Mouse (Mus musculus) gastrocnemius, postnatal 36 days (tissue): ENCODE results near the gene Ctnna2. TPM values are rescaled to one million over a fixed set of nuclear protein-coding genes. Genes with fewer than 3 reads are reported as not detected.

Source experiments
- DNase-seq, 2 experiments: peaks; one replicate each; pipeline ENCODE4 v3.0.0; 2022
- intact Hi-C: fragments of 180-260 bp; cut with DNase I; formaldehyde crosslinking; loops from one replicate; pipeline ENCODE4 v1.15.1; 2025
- total RNA-seq, 2 experiments: library from RNA; stranded (reverse); gene quantifications; 2 replicates each; pipeline ENCODE4 v1.2.3; 2021

The Ctnna2 gene
- total RNA-seq, 2 experiments from 2014 or later = not detected

DNA sequence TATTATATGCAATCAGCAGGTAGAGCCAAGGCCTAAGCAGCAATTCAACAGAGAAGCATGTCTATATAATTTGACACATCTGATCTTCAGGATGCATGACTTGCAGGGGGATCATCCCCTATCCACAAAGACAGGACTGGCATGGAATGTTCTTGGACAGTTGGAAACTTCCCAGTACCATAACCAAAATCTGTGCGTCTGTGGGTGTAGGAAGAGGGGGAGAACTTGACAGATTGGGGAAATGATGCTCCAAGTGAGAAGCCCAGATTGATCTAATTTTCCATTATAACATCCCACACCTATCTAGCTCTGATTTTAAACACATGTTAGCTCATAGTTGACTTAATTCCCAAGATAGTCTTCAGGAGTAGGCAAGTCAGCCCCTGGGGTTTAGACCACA, 968.5 kb downstream of the Ctnna2 start:
- no peak for DNase-seq
- intact Hi-C loops = no loop called here

DNA sequence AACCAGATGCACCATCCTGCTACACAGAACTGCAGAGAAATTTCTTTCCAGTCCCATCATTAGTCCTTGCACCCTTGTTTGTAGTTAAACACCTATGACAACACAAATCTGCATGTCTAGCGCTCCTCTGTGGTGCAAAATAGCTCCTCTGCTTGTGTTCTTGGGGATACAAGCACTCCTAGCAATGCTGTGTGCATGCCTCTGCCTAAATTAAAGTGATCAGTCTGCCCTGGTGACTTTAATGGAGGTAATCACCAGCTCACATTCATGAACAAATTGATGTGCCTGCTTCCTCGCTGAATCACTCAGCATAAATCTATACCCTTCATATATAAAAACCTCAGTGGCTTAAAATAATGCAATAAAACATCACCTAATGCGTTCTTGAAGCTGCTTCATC, 987.4 kb downstream of the Ctnna2 start:
- DNase-seq = no peak
- intact Hi-C loops = no loop called here

DNA sequence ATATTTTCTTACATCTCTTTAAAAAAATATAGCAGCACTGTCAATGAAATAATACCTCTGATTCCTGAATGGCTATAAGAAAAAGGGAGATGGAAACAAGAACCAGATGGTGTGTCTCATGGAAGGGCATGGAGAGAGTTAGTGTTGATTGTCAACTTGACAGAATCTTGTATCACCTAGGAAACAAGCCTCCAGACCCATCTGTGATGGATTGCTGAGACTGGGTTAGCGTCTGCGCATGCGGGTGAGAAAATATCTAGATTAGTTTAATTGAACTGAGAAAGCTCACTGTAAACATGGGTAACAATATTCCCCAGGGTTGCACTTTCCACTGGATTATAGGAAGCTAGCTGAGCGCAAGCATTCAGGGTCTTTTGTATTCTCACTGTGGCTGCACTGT, 994.7 kb downstream of the Ctnna2 start:
- no peak for DNase-seq
- intact Hi-C loops = no loop called here

DNA sequence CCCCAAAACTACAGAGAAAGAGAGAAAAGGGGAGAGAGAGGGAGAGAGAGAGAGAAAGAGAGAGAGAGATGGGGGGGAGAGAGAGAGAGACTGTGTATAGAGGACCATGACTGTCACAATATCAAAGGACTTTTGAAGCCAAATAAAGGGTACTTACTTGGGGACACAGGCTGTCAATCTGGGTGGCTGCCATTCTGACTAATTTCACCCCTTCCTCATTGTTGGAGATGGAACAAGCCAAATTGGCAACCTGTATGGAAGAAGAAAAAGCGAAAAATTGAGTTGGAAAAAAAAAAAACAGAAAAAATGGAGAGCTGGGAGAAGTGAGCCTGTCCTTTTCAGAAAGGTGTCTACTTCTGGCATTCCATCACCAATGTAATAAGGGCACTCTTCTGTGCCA, 997.8 kb downstream of the Ctnna2 start:
- intact Hi-C loops = no loop called here
- DNase-seq = no peak

DNA sequence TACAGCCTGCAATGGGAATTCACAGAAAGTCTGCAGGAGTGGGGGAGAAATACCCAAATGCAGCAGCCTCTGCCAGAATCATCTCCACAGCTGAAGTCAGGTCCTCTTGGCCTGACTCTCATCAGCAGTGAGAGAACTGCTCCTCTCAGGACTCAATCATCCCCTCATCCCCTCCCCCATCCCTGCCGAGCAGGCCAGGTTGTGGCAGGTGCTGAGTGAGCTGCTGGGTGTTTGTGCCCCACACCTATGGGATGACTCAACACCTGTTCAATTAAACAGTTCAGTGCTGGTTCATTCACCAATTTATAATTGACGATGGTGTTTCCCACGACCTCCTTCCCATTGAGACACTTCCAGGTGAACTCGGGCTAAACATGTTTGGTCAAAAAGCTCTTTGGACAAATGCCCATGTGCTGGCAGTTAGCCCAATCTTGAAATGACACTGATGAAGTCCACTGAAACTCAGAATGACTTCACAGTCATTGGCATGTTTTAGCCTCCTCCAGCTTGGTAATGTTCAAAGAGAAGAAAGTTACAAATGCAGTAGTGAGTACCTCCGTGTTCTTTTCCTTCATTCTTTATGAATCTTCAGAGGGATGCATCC, 1000.1 kb downstream of the Ctnna2 start:
- intact Hi-C loops = no loop called here
- DNase-seq = no peak

DNA sequence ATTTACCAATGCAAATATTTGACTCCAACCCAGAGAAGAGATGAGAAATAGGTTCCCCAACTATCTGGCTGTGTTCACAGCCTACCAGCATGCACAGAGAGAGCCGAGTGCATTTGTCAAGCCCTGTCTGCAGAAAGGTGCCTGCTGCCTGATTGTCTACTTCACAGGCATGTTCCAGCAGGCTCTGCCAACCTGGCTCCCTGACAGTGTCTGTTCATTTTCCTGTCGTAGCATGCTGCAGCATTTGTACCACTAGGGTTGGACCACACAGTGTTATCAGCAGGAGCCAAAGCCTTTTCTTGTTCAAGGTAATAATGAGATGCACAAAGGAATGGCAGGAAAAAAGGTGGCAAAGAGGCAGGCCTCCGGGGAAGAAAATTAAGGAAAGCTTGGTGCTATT, 1001.7 kb downstream of the Ctnna2 start:
- intact Hi-C loops = no loop called here
- DNase-seq = no peak

DNA sequence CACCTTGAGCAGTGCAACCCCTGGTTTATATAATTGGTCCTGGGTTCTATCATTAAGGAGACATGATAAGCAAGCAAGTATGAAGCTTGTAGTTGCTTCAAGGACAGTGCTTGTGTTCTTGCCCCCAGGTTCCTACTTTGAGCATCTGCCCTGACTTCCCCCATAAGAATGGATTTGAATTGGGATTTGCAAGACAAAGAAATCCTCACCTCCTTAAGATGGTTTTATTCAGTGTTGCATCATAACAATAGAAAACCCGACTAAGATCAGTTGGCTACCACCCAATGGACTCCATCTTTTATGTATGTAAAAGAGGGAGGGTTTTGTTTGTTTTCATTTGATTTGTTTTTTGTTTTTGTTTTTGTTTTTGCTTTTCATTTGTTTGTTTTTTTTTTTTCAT, 1005.2 kb downstream of the Ctnna2 start:
- DNase-seq = no peak
- intact Hi-C loops = no loop called here

DNA sequence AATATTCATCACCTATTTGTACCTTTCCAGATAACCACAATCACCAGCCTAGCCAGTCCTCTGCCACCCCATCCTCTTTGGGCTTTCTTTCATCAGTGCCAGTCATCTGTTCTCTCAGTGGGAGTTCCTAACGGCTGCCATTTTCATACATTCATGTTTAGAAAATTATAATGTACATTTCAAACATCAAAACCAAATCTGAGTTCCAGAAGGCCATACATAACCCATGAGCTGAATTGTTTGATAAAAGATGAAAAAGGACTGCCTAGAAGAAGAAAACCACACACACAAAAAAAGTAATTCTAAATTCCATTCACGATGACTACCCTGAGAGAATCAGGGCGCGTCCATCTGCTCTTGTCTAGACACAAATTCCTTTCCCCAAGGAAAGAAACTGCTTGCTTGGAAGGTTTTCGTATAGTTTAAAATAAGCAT, 1014.5 kb downstream of the Ctnna2 start:
- intact Hi-C loops = no loop called here

DNA sequence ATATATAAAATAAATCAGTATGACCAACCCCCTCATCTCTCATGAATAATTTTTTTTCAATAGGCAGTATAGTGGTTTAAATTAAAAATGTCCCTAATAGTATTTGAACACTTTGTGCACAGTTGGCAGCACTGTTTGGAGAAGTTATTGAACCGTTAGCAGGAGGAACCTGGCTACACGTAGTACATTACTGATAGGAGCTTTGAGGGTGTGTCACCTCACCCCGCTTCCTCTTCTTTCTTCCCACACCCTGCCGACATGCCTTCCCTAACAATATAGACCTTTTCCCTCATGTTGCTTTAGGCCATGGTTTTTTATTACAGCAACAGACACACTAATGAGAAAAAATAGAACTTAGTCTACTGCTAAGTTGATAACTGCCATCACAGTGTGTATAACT, 1071.4 kb downstream of the Ctnna2 start:
- intact Hi-C loops = no loop called here
- no peak for DNase-seq

More for the DNA sequence above, 1014.5 kb downstream of the Ctnna2 start:
- no peak for DNase-seq

DNA sequence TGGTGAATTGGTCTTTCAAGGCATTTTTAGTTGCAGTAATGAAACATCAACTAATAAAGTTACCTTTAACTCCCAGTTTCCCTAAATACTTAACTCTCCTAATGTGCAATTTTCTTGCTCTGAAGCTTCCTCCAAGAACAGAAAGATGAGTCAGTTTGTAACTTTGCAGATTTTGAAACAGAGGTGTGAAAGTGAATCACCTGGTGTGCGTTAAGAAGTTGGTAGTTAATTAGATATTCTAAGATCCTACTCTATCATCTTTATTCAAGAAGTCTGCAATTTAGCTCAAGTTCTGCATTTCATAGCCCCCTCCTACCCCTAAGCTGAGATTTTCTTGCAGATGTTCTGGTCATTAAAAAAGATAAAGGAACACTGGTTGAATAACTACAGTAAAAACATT, 1082.3 kb downstream of the Ctnna2 start:
- no peak for DNase-seq
- intact Hi-C loops = no loop called here
